Mouse (Mus musculus): ENCODE measurements around the gene Pxdc1.

DNA sequence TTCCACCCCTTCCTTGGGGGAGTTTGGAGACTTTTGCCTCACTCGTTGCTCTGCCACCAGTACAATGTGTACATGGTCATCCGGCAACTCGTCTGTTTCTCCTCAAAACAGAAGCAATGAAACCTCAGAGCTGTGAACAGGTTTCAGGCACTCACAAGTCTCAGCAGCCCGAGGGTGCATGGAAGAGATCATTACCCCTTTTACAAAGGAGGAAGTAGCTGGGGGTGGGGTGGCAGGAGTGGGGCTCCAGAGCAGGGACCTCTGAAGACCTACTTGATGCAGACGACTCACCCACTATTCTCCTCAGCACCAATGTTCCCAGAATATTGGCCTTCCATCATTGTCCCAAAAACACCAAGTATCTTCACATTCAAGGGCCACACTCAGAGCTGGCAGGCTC, 3.1 kb upstream of the Pxdc1 start:
- TF ChIP-seq POLR2A (IDR thresholded peaks at IDR 0.05; ENCODE audit: extremely low read depth, insufficient read depth, low read length) (no peak), CTCF (IDR thresholded peaks at IDR 0.05; ENCODE audit: extremely low read depth, insufficient read depth, low read length) (no peak)
